Mouse (Mus musculus) hindbrain, embryonic 10.5 days (tissue): ENCODE data around the gene Gm11437. TPM values are rescaled to one million over a fixed set of nuclear protein-coding genes. Genes with fewer than 3 reads are reported as not detected.

ENCODE experiments used
- DNase-seq: peaks from one replicate; pipeline ENCODE4 v3.0.0-alpha.2; 2017; ENCODE audit warnings: low spot score
- H3K27ac ChIP-seq: fragments of 300-500 bp; sonication (generic); 2 replicates; pipeline ENCODE4 v1.5.1; 2016; ENCODE audit warnings: mild to moderate bottlenecking, moderate library complexity
- H3K27me3 ChIP-seq: fragments of 300-500 bp; sonication (generic); 2 replicates; pipeline ENCODE4 v1.6.1; 2016; ENCODE audit warnings: mild to moderate bottlenecking; ENCODE audit not compliant: poor library complexity, insufficient read depth, severe bottlenecking
- H3K36me3 ChIP-seq: fragments of 300-500 bp; sonication (generic); 2 replicates; pipeline ENCODE4 v1.6.1; 2016; ENCODE audit warnings: mild to moderate bottlenecking, moderate library complexity
- H3K4me1 ChIP-seq: fragments of 300-500 bp; sonication (generic); replicated peaks from 2 replicates; pipeline ENCODE4 v1.6.1; 2016; ENCODE audit warnings: mild to moderate bottlenecking
- H3K4me3 ChIP-seq: fragments of 300-500 bp; sonication (generic); 2 replicates; pipeline ENCODE4 v1.5.1; 2016; ENCODE audit warnings: mild to moderate bottlenecking, moderate library complexity
- H3K9me3 ChIP-seq: fragments of 300-500 bp; sonication (generic); 2 replicates; pipeline ENCODE4 v1.6.1; 2016; ENCODE audit warnings: mild to moderate bottlenecking, moderate library complexity
- WGBS: fragments of 180-500 bp; shearing (Covaris S2); methylation state at CpG from one replicate; pipeline ENCODE4 v1.1.7; 2016; 5-methylcytosine and 5-hydroxymethylcytosine counted together
- polyA plus RNA-seq: library from polyadenylated mRNA; unstranded; fragments of >200 nt; fragmentation: Nextera tagmentation; extraction: Ambion mirVana; gene quantifications from 2 replicates; pipeline ENCODE4 v1.2.1, GENCODE M21; 2016

Gene Gm11437
- polyA plus RNA-seq, 1 experiment from 2014 or later, result 0.12 TPM

- Histone ChIP-seq H3K9me3 (no peaks in the 10 kb centered on the region), H3K27ac (no peak overlapping the region), H3K4me3 (no peak overlapping the region), H3K4me1 (0 out of 2 replicates have a peak, but pooled peaks cover 7% of the 10 kb centered on the region), H3K36me3 (no peaks in the 10 kb centered on the region), H3K27me3 (no peaks in the 10 kb centered on the region; the same call in 1 of the 2 replicates)
- DNase-seq, result no peak
- WGBS, result 75% methylated on average over 11 of the region's 11 CpGs
These were observed 5.5 kb upstream of the Gm11437 start for GRCm38 (mm10) chr11:84172539-84173435.

GRCm38 (mm10) chr11:84168701-84169288 is 1.5 kb upstream of the Gm11437 start:
- Histone ChIP-seq H3K4me3 (no peak overlapping the region), H3K36me3 (no peaks in the 10 kb centered on the region), H3K4me1 (peaks cover 7% of the 10 kb centered on the region; the same call in 1 of the 2 replicates), H3K9me3 (no peaks in the 10 kb centered on the region), H3K27me3 (no peaks in the 10 kb centered on the region), H3K27ac (no peak overlapping the region)
- WGBS, result 36% methylated on average over 7 of the region's 7 CpGs
- DNase-seq, result no peak

- Histone ChIP-seq H3K27ac (no peak overlapping the region), H3K9me3 (no peaks in the 10 kb centered on the region), H3K36me3 (no peaks in the 10 kb centered on the region), H3K27me3 (no peaks in the 10 kb centered on the region), H3K4me3 (no peak overlapping the region), H3K4me1 (peaks cover 3% of the 10 kb centered on the region; the same call in 1 of the 2 replicates)
- 68% methylated on average over 4 of the region's 4 CpGs for WGBS
- DNase-seq, result no peak
These were observed 2.7 kb downstream of the Gm11437 start for GRCm38 (mm10) chr11:84164561-84164960.

GRCm38 (mm10) chr11:84164123-84164522 is 3.2 kb downstream of the Gm11437 start:
- no peaks in the 10 kb centered on the region for H3K27me3 ChIP-seq
- peaks cover 3% of the 10 kb centered on the region; the same call in 1 of the 2 replicates for H3K4me1 ChIP-seq
- H3K36me3 ChIP-seq, result no peaks in the 10 kb centered on the region
- no peak for DNase-seq
- H3K9me3 ChIP-seq, result no peaks in the 10 kb centered on the region
- H3K27ac ChIP-seq, result no peak overlapping the region
- 86% methylated on average over 6 of the region's 6 CpGs for WGBS
- H3K4me3 ChIP-seq, result no peak overlapping the region

- 89% methylated on average over 4 of the region's 4 CpGs for WGBS
- Histone ChIP-seq H3K9me3 (no peaks in the 10 kb centered on the region), H3K27ac (no peak overlapping the region)
These were observed 10.6 kb downstream of the Gm11437 start for GRCm38 (mm10) chr11:84156535-84157262.

GRCm38 (mm10) chr11:84150884-84151283 is 16.4 kb downstream of the Gm11437 start:
- H3K4me3 ChIP-seq, result no peak overlapping the region
- H3K27ac ChIP-seq, result no peak overlapping the region
- H3K4me1 ChIP-seq, result no peaks in the 10 kb centered on the region
- H3K27me3 ChIP-seq, result no peaks in the 10 kb centered on the region
- DNase-seq, result no peak
- H3K36me3 ChIP-seq, result no peaks in the 10 kb centered on the region
- H3K9me3 ChIP-seq, result no peaks in the 10 kb centered on the region
- WGBS, result 72% methylated on average over 2 of the region's 2 CpGs

More at GRCm38 (mm10) chr11:84156535-84157262, 10.6 kb downstream of the Gm11437 start:
- Histone ChIP-seq H3K27me3 (no peaks in the 10 kb centered on the region), H3K36me3 (no peaks in the 10 kb centered on the region), H3K4me3 (no peak overlapping the region), H3K4me1 (no peaks in the 10 kb centered on the region)
- no peak for DNase-seq

- no peaks in the 10 kb centered on the region for H3K9me3 ChIP-seq
- H3K27ac ChIP-seq, result no peak overlapping the region
- 57% methylated on average over 3 of the region's 3 CpGs for WGBS
- H3K27me3 ChIP-seq, result no peaks in the 10 kb centered on the region
- no peak for DNase-seq
- H3K4me1 ChIP-seq, result no peaks in the 10 kb centered on the region
- H3K4me3 ChIP-seq, result no peak overlapping the region
- no peaks in the 10 kb centered on the region for H3K36me3 ChIP-seq
These were observed 21.2 kb downstream of the Gm11437 start for GRCm38 (mm10) chr11:84146081-84146480.

GRCm38 (mm10) chr11:84145201-84145798 is 22.0 kb downstream of the Gm11437 start:
- H3K27ac ChIP-seq, result no peak overlapping the region
- no peak for DNase-seq
- H3K27me3 ChIP-seq, result no peaks in the 10 kb centered on the region
- H3K4me1 ChIP-seq, result no peaks in the 10 kb centered on the region
- 78% methylated on average over 10 of the region's 10 CpGs for WGBS
- no peaks in the 10 kb centered on the region for H3K9me3 ChIP-seq
- no peaks in the 10 kb centered on the region for H3K36me3 ChIP-seq
- no peak overlapping the region for H3K4me3 ChIP-seq

- no peaks in the 10 kb centered on the region for H3K36me3 ChIP-seq
- no peaks in the 10 kb centered on the region for H3K27me3 ChIP-seq
- 0 out of 2 replicates have a peak, but pooled peaks cover 5% of the 10 kb centered on the region for H3K4me1 ChIP-seq
- WGBS, result 64% methylated on average over 2 of the region's 2 CpGs
- H3K4me3 ChIP-seq, result no peak overlapping the region
- H3K27ac ChIP-seq, result no peak overlapping the region
- DNase-seq, result peak; percentile 33
- no peaks in the 10 kb centered on the region for H3K9me3 ChIP-seq
These were observed 25.5 kb downstream of the Gm11437 start for GRCm38 (mm10) chr11:84141752-84142151.

- H3K9me3 ChIP-seq, result no peaks in the 10 kb centered on the region
- no peak overlapping the region for H3K4me3 ChIP-seq
- H3K27me3 ChIP-seq, result no peaks in the 10 kb centered on the region
- no peak overlapping the region for H3K27ac ChIP-seq
- H3K36me3 ChIP-seq, result no peaks in the 10 kb centered on the region
- 90% methylated on average over 3 of the region's 3 CpGs for WGBS
- DNase-seq, result no peak
- 0 out of 2 replicates have a peak, but pooled peaks cover 5% of the 10 kb centered on the region for H3K4me1 ChIP-seq
These were observed 30.8 kb downstream of the Gm11437 start for GRCm38 (mm10) chr11:84136453-84136852.

- H3K4me3 ChIP-seq, result no peak overlapping the region
- no peaks in the 10 kb centered on the region for H3K27me3 ChIP-seq
- no peak overlapping the region for H3K27ac ChIP-seq
- WGBS, result 93% methylated on average over 2 of the region's 2 CpGs
- H3K9me3 ChIP-seq, result no peaks in the 10 kb centered on the region
- no peak for DNase-seq
- H3K36me3 ChIP-seq, result no peaks in the 10 kb centered on the region
- peaks cover 11% of the 10 kb centered on the region; the same call in 1 of the 2 replicates for H3K4me1 ChIP-seq
These were observed 32.9 kb downstream of the Gm11437 start for GRCm38 (mm10) chr11:84134331-84134860.

GRCm38 (mm10) chr11:84129799-84130185 is 37.5 kb downstream of the Gm11437 start:
- Histone ChIP-seq H3K27ac (peak overlapping the region; percentile 95), H3K9me3 (no peaks in the 10 kb centered on the region), H3K4me1 (peaks cover 15% of the 10 kb centered on the region), H3K36me3 (peaks cover 25% of the 10 kb centered on the region), H3K27me3 (no peaks in the 10 kb centered on the region), H3K4me3 (peak overlapping the region; percentile 88)
- no peak for DNase-seq
- WGBS, result 7% methylated on average over 11 of the region's 11 CpGs
